Mouse (Mus musculus) testis, postnatal 10 days (tissue): Measurements from ENCODE around the gene Myh7.
A peak's percentile ranks its signal among the peaks of the same experiment; 100 is the strongest.

Experiments
- DNase-seq: peaks from one replicate; pipeline ENCODE4 v3.0.0; 2021; ENCODE audit warnings: low spot score

The Myh7 gene

GRCm38 (mm10) chr14:54942479-54942878 is 51.9 kb downstream of the Myh7 start:
- no peak for DNase-seq

DNA sequence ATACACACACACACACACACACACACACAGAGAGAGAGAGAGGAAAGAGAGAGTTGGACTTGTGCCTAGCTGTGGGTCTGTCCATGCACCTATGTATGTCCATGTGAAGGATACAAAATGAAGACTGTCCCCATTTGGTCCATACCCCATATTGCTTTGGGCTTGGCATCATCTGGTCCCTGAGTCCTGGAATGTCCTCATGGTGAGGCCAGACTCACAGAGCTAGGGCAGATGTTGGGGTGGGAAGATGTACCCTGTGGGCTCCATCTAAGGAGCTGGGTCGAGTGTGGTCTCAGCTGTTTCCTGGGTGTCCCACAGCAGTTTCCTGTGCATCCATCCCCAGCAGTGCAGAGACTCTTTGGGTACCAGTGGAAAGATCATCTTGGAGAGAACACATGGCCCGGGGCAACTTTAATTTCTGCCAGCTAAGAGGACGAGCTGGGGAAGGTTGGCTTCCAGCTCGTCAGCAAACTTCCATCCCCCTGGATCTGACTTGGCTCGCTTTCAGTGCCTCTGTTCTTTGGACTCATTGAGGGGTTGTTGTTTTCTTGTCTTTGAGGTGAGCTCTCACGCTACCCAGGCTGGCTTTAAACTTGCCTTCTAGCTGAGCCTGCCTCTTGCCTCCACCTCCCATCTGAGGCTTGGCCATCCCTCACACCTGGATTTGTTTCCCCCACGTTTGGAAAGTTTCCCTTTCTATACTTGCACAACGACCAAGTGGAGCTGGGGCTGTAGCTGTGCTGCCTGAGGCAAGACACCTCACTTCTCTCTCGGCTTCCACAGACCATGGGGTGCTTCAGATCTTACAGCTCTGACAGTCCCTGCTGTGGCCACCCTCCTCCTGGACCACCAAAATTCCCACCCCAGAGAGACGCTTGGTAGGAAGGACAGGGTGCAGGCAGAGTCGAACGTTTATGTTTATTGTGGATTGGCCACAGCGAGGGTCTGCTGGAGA is 53.1 kb downstream of the Myh7 start:
- no peak for DNase-seq

DNA sequence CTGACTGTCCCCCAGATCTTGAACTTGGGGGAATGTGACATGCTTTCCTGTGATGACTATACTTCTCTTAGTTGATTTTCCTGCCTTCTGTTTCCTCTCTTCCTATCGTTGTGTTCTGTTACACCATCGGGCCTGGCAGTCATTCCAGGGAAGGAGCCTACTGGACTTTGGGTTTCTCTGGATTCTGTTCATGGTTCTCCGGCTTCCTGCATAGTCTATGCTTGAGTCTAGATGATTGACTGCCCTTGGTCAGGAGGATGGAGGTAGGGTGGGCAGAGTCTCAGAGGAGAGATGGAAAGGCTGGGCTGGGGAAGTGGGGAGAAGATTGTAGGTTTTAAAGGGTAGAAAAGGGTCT is 54.3 kb downstream of the Myh7 start:
- no peak for DNase-seq

DNA sequence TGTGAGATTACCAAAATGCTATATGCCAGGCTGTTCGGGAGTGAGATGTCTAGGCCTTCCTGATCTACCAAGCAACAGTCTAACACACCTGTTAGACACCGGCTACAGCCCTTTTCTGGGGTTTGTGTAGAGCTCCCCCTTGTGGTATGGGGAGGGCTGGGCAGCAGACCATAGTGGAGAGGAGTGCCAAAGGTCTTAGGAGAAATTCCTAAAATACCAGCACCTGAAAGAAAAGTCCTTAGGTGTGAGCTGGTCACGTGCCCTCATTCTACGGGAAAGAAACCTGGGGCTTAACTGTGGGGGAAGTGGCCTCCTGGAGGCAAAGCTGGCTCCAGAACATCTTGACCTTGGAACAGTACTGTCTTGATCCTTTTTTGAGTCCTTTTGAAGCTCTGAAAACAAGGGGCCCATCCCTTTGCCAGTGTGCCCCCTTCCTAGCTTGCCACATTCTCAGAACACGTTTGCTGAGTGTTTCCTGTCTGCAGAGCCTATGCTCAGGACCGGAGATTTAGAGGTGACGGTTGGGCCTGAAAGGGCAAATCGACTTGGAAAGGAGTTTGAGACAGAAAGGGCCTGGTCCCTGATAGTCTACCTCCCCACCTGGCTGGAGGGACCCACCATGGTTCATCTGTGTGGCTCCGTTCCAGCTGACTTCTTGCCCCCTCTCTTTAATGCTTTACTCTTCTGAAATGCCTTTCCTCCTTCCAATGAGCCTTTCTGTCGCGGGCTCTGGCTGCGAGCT is 54.8 kb downstream of the Myh7 start:
- peak; percentile 70 for DNase-seq

DNA sequence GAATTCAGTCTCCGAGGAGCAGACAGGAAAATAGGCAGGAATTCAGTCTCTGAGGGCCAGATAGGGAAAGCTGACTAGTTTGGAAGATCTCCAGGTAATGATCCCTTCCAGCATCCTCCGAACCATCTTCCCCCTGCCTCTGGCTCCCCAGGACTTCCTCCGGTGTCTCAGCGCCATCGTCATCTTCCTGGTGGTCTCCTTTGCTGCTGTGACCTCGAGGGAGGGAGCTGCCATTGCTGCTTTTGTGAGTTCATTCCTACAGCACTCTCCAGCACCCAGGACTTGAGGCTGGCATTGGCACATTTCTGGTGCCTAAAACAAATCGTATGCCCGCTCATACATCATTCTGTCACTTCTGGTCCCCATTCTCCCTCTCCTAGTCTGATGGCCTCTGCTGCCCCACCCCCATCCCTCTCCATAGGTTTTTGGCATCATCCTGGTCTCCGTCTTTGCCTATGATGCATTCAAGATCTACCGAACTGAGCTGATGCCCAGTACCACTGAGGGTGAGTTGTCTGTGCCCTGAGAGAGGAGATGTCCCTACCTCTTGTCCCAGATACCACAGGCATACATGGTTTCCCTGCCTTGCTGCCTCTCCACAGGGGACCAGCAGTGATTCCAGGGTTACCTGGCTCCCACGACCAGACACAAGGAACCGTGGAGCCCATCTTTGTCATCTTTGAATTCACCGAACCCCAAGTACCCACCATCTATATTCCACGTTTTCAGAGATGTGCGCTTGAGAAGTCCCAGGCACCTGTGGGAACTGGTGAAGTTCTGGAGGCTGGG is 55.8 kb downstream of the Myh7 start:
- DNase-seq: no peak

- no peak for DNase-seq
Observed at GRCm38 (mm10) chr14:54937361-54938182, 56.9 kb downstream of the Myh7 start.

DNA sequence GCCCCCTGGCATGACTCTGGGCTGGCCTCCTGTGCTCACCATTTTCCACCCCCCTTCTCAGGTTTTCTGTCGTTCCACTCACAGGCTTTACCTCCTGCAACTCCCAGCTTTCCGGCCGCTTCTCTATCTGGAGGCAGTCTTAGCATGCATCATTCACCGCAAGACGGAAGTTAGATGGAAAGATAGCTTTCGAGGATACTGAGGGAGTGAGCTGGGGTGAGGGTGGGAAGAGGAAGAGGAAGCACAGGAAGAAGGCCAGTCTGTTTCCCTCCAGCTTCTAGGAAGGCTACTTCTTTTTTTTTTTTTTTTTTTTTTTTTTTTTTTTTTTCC is 57.6 kb downstream of the Myh7 start:
- no peak for DNase-seq

GRCm38 (mm10) chr14:54935904-54936830 is 58.3 kb downstream of the Myh7 start, which contains the start of gene Cmtm5:
Cmtm5 (plus strand) TSS chr14:54936261.
- DNase-seq: no peak

DNA sequence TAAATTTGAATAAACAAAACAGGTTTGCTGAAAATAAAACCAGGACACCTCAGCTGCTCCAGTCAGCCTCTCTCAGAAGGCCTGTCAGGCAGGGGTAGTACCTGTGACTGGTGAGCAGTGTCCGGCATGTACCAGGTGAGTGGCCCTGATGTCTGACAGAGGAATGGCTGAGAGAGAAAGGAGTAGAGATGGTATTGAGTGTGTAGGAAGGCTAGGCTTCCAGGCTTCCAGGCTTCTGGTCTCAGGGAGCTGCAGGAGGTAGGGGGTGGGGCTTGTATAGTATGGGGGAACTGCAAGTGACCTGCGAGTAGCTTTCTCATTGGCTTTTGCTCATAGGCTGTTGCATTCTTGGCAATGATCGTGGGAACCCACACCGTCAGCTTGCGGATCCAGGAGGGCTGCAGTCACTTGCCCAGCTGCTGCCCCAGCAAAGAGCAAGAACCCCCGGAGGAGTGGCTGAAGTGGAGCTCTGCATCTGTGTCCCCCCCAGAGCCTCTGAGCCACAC is 61.7 kb downstream of the Myh7 start, which contains the start of gene Il25:
Gene Il25, plus strand, starts transcription at position 51 of the 506 bp plus-strand sequence.
- DNase-seq: no peak

DNA sequence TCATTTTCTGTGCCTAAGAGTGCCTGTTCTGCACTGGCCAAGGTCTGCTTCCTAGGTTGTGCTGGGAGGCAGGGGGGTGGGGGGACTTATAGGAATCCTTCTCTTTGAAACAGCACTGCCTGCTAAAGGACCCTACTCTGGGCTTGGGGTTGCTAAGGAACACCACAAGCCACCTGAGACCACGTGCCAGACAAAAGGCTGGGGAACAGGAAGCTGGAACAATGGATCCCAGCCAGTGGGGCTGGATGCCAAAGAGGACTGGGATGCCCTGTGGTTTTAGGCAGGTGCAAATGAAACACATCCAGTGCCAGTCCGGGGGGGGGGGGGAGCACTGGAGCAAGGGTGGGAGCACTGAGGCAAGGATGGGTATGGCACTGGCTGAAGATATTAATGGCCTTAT is 64.0 kb downstream of the Myh7 start:
- DNase-seq: no peak

- no peak for DNase-seq
Observed at GRCm38 (mm10) chr14:54929801-54930200, 64.6 kb downstream of the Myh7 start.

DNA sequence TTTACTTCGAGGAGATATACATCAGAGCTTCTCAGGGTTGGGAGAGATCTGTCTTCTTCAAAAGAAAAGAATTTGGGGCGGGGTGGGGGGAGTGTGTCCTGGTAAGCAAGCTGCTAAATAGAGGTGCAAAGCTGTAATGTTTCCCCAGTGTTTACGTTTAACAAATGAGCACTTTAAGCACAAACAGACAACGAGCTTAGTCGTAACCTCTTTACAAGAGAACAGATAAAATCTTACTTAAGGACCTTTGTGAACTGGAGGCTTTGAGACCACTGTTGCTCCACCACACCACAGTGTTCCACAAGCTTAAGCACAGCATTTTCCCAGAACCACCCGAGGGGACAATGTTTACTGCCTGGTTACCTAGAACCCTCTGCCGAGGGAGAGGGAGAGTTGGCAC is 67.1 kb downstream of the Myh7 start:
- DNase-seq: no peak

GRCm38 (mm10) chr14:54926401-54927158 is 67.8 kb downstream of the Myh7 start:
- peak; percentile 82 for DNase-seq

- peak; percentile 74 for DNase-seq
Observed at GRCm38 (mm10) chr14:54925349-54926342, 68.8 kb downstream of the Myh7 start, which contains the start of gene Efs. Efs (minus strand) TSS chr14:54926126.

GRCm38 (mm10) chr14:54924641-54925348 is 69.6 kb downstream of the Myh7 start:
- DNase-seq: peak; percentile 63
